Mouse (Mus musculus) E14TG2a.4 (cell line): ENCODE data around the gene 1700047I17Rik2.
"Not testable (repeated sequence)": the region's sequence is repeated elsewhere in the genome, so short reads cannot be mapped to it uniquely, and the experiment has no call there.

Experiments used
- CTCF ChIP-seq: conservative IDR thresholded peaks from 2 replicates; pipeline ENCODE4 v1.5.1; 2014; ENCODE audit warnings: low read length
- NANOG ChIP-seq: IDR thresholded peaks from 2 replicates; pipeline ENCODE4 v1.6.1; 2014; ENCODE audit warnings: borderline replicate concordance, low read length, mixed read lengths
- POU5F1 ChIP-seq: IDR thresholded peaks from 2 replicates; pipeline ENCODE4 v1.6.1; 2014; ENCODE audit warnings: low read length, borderline replicate concordance

DNA sequence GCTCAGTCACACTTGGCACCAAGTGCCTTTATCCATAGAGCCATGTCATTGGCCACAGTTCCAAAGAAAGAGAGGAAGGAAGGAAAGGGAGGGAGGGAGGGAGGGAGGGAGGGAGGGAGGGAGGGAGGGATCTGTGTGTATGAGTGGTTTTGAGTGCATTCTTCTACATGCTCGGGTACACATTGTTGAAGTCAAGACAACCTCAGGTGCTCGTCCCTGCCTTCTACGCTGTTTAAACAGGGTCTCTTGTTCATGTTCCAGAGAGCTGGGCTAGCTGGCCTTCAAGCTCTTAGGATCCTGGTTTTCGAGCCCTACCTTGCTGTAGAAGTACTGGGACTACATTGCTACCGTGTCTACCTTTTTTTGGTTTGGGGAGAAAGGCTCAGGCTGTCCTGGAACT is 64.0 kb downstream of the 1700047I17Rik2 start:
- not testable (repeated sequence) for TF ChIP-seq CTCF, NANOG, POU5F1
